Mouse (Mus musculus) megakaryocyte, embryonic 14.5 days (primary cell): Measurements from ENCODE around the gene Ddb1.

Source experiments
- FLI1 ChIP-seq: IDR thresholded peaks from 2 replicates; pipeline ENCODE4 v1.6.1; 2012; ENCODE audit warnings: low read length, inconsistent platforms, mixed read lengths
- GATA1 ChIP-seq: IDR thresholded peaks from 3 replicates; pipeline ENCODE4 v1.6.1; 2012; ENCODE audit warnings: mixed read lengths, low read length, inconsistent platforms, borderline replicate concordance

DNA sequence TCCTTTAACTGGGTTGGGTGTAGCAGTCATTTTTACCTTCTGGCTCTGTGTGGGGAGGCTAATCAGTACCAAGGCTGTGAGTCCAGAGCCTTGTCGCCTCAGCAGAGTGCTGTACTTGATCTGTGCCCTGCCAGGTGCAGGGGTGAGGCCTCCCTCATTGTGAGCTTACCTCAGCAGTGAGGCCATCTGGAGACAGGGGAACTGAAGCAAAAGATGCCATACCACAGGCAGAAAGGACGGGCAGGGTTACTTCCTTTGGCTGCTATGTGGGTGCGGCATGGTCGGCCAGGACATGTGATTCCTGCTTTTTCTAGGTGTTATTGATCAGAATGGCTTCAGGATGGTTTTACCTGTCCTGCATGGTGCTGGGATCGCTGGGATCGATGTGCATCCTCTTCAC, 23.1 kb upstream of the Ddb1 start:
- TF ChIP-seq GATA1 (no peak), FLI1 (no peak)
